Mouse (Mus musculus) myocyte (in vitro differentiated cells): Measurements from ENCODE around the gene Large1.

Experiments used
- MAX ChIP-seq: IDR thresholded peaks from one replicate; pipeline ENCODE4 v1.6.1; 2011; ENCODE audit warnings: low read depth, mild to moderate bottlenecking, control low read depth
- MYOD1 ChIP-seq, 3 experiments: IDR thresholded peaks; one replicate each; pipeline ENCODE4 v1.6.1; 2011; ENCODE audit warnings: control low read depth in 2 of 3, low read depth in 2 of 3, mild to moderate bottlenecking in 2 of 3, moderate library complexity in 1 of 3; ENCODE audit not compliant: insufficient read length in 2 of 3, control insufficient read depth in 1 of 3
- POLR2A ChIP-seq: IDR thresholded peaks from one replicate; pipeline ENCODE4 v1.6.1; 2011; ENCODE audit warnings: low read depth, mild to moderate bottlenecking, control low read depth, moderate library complexity; ENCODE audit not compliant: insufficient read length
- POLR2AphosphoS2 ChIP-seq: IDR thresholded peaks from one replicate; pipeline ENCODE4 v1.6.1; 2011; ENCODE audit warnings: low read depth, control low read depth; ENCODE audit not compliant: insufficient read length
- REST ChIP-seq: IDR thresholded peaks from one replicate; pipeline ENCODE4 v1.6.1; 2011; ENCODE audit warnings: mild to moderate bottlenecking, control low read depth, moderate library complexity; ENCODE audit not compliant: insufficient read depth, insufficient read length

DNA sequence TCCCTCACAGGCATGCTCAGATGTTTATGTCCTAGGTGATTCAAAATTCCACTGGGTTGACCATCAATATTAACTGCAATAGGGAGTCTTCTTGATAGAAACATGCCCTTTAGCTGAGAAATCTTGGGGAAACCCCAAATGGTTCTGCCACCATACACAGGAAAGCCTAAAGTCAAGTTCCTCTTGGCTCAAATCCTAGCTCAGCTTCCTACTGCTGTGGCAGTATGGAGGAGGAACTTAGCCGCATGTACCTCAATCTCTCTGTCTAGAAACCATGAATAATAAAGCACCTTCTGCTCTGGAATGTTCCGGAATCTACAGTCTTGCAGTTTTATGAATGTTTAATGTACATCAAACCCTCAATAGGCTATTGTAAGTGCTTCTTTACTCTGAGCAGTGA is 39.4 kb downstream of the Large1 start:
- no peak for TF ChIP-seq POLR2A
- no peak for TF ChIP-seq MYOD1 (IDR thresholded peaks at IDR 0.05; ENCODE audit: control insufficient read depth in 1 of 3, insufficient read length in 2 of 3, low read depth in 2 of 3)
- TF ChIP-seq REST = no peak
- no peak for TF ChIP-seq MAX
- TF ChIP-seq POLR2AphosphoS2 = no peak
